ENCODE assay signal across 18 mouse cellular contexts in genomic region chr12:12428886-12429285, GRCm38 (mm10).
DNase-seq lines count a peak whose midpoint lies in the region; ATAC-seq and TF ChIP-seq lines count a peak whose summit lies in the region.
"Had no signal": no experiment of that assay in that cellular context is flagged by ENCODE, and none has a peak within 500 bp of the region (broad histone marks: within the 10 kb centered on the region; RNA-seq: fewer than 3 reads in every experiment).

No protein-coding gene starts in this region.

- H3K4me2 ChIP-seq in intestine, embryonic 16.5 days (ENCODE audit: low read depth, low read length) = no peak overlapping the region
- no peak overlapping the region for H3K4me2 ChIP-seq in intestine, postnatal 0 days (replicated peaks; ENCODE audit: low read depth)
- H3K4me2 ChIP-seq: forebrain, embryonic 13.5 days; hindbrain, embryonic 14.5 days; limb, embryonic 15.5 days had no signal

- no peak overlapping the region for H3K9ac ChIP-seq in intestine, embryonic 16.5 days (ENCODE audit: low read depth, low read length)
- no peak overlapping the region for H3K9ac ChIP-seq in intestine, postnatal 0 days (ENCODE audit: low read depth, low read length)
- H3K9ac ChIP-seq: forebrain, embryonic 13.5 days; hindbrain, embryonic 14.5 days; limb, embryonic 15.5 days had no signal

- no peak overlapping the region for H3K27ac ChIP-seq in intestine, embryonic 16.5 days (ENCODE audit: low read length)
- H3K27ac ChIP-seq in intestine, postnatal 0 days (ENCODE audit: low read depth, low read length) = no peak overlapping the region
- H3K27ac ChIP-seq: forebrain, embryonic 13.5 days; hindbrain, embryonic 14.5 days; limb, embryonic 15.5 days had no signal

- peak; percentile 42 for DNase-seq in c-Kit-positive CD71-positive TER-119-negative erythroid progenitor cells, embryonic 14.5 days (ENCODE audit: low read depth)
- peak; percentile 85 for DNase-seq in liver
- DNase-seq in ovary, adult 18-20 months (ENCODE audit: low spot score) = no peak
- no peak for DNase-seq in gastrocnemius, adult 18-20 months (ENCODE audit: low spot score)
- DNase-seq: adrenal gland, postnatal 36 days; cerebellum, postnatal 10 days; kidney, adult 18-20 months; kidney, postnatal 14 days; layer of hippocampus, adult 9-11 months; midbrain, embryonic 14.5 days; thymus, postnatal 25 days had no signal

- WGBS in intestine, embryonic 16.5 days = 83% methylated on average over 7 of the region's 7 CpGs
- WGBS in intestine, postnatal 0 days = 79% methylated on average over 7 of the region's 7 CpGs

- H3K4me3 ChIP-seq in intestine, embryonic 16.5 days (ENCODE audit: low read length) = no peak overlapping the region
- H3K4me3 ChIP-seq in intestine, postnatal 0 days (ENCODE audit: low read depth, low read length) = no peak overlapping the region
- H3K4me3 ChIP-seq: forebrain, embryonic 13.5 days; limb, embryonic 15.5 days had no signal

- no peaks in the 10 kb centered on the region for H3K9me3 ChIP-seq in intestine, embryonic 16.5 days (ENCODE audit: control insufficient read depth, low read length)
- H3K9me3 ChIP-seq in intestine, postnatal 0 days (ENCODE audit: control insufficient read depth) = no peaks in the 10 kb centered on the region
- H3K9me3 ChIP-seq: forebrain, embryonic 13.5 days; limb, embryonic 15.5 days had no signal

- peak; percentile 78; the same call in 1 of the 2 replicates for ATAC-seq in intestine, embryonic 16.5 days
- ATAC-seq in intestine, postnatal 0 days = no peak
- ATAC-seq in megakaryocyte, adult 5-6 weeks (ENCODE audit: poor library complexity, severe bottlenecking) = 0 out of 2 replicates have a peak, but pooled peaks have one; percentile 15
- no peak for ATAC-seq in CD4-positive, CD25-positive, alpha-beta regulatory T cell, adult 4 months
- ATAC-seq: forebrain, embryonic 13.5 days had no signal

- no peaks in the 10 kb centered on the region for H3K27me3 ChIP-seq in intestine, embryonic 16.5 days (replicated peaks; ENCODE audit: control insufficient read depth, insufficient read depth, low read length)
- no peaks in the 10 kb centered on the region for H3K27me3 ChIP-seq in intestine, postnatal 0 days (replicated peaks; ENCODE audit: control insufficient read depth, insufficient read depth, low read length)
- H3K27me3 ChIP-seq: forebrain, embryonic 13.5 days; limb, embryonic 15.5 days had no signal

- no peaks in the 10 kb centered on the region for H3K36me3 ChIP-seq in intestine, embryonic 16.5 days (ENCODE audit: control insufficient read depth, insufficient read depth, low read length)
- H3K36me3 ChIP-seq in intestine, postnatal 0 days (ENCODE audit: control insufficient read depth, insufficient read depth) = no peaks in the 10 kb centered on the region
- H3K36me3 ChIP-seq: limb, embryonic 15.5 days had no signal

- no peak for TF ChIP-seq CTCF in intestine, postnatal 0 days (IDR thresholded peaks at IDR 0.05; ENCODE audit: low read depth)

- H3K4me1 ChIP-seq in intestine, embryonic 16.5 days (ENCODE audit: control insufficient read depth, insufficient read depth, low read length) = no peaks in the 10 kb centered on the region
- H3K4me1 ChIP-seq in intestine, postnatal 0 days (replicated peaks; ENCODE audit: control insufficient read depth, insufficient read depth, low read length) = no peaks in the 10 kb centered on the region
- H3K4me1 ChIP-seq: forebrain, embryonic 13.5 days; limb, embryonic 15.5 days had no signal

Comparison
In these comparisons a context has a peak if more than half of its experiments do, and no peak if none do; other contexts are left out.
1. ATAC-seq: peak in intestine, embryonic 16.5 days (single experiment) and megakaryocyte, adult 5-6 weeks (single experiment); none in intestine, postnatal 0 days (single experiment) and CD4-positive, CD25-positive, alpha-beta regulatory T cell, adult 4 months (single experiment).
2. DNase-seq: peak in c-Kit-positive CD71-positive TER-119-negative erythroid progenitor cells, embryonic 14.5 days (single experiment) and liver (single experiment); none in ovary, adult 18-20 months (single experiment) and gastrocnemius, adult 18-20 months (single experiment).